Mouse (Mus musculus) embryo, embryonic 10.5 days (tissue): ENCODE results near the gene Pcgf2.
A peak's percentile ranks its signal among the peaks of the same experiment; 100 is the strongest.
"Not testable (repeated sequence)": the region's sequence is repeated elsewhere in the genome, so short reads cannot be mapped to it uniquely, and the experiment has no call there.

Experiments
- DNase-seq: peaks from one replicate; pipeline ENCODE4 v3.0.0-alpha.2; 2015; ENCODE audit warnings: low spot score

Pcgf2 gene

DNA sequence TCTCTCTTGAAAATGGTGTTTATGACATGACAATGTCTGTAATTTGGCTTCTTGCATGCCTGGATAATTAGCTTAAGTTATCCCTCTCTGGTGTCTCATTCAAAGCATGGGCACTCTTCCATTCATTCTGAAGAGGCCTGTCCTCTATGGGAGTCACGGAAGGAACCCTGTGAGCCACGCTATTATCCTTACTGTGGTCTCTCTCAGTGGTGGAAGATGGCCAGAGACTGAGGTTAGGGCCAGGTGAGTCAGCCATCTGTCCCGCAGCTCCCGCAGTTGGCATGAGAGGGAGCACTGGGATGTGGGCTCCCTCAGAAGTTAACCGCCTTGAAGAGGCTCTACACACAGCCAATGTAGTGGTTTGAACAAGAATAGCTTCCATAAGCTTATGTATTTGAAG, 50.0 kb downstream of the Pcgf2 start:
- no peak for DNase-seq

DNA sequence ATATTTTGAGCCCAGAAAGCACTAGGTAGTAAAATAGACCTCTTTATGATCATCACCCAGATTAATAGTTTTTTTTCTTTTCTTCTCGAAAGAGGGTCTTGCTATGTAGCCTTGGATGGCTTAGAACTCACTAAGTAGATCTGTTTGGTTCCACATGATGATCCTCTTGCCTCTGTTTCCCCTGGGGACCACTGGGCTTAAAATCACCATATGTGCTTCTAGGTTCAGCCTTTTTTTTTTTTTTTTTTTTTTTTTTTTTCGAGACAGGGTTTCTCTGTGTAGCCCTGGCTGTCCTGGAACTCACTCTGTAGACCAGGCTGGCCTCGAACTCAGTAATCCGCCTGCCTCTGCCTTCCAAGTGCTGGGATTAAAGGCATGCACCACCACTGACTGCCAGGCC, 51.8 kb downstream of the Pcgf2 start:
- DNase-seq, result not testable (repeated sequence)

DNA sequence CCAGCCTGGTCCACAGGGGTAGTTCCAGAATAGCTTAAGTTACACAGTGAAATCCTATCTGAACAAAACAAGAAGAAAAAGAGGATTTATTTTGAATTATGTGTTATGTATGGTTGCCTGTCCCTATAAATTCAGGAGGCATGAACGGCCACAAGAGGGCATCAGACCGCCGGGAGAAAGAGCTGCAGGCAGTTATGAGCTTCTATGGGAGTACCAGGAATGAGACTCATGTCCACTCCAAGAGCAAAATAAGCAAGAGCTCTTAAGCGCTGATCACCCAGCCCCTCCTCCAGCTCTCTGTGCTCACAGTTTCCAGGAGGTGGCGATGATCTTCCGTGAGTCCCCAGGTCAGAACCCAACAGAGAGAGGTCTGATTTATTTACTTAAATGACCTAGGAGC, 55.5 kb downstream of the Pcgf2 start:
- peak; percentile 82 for DNase-seq

DNA sequence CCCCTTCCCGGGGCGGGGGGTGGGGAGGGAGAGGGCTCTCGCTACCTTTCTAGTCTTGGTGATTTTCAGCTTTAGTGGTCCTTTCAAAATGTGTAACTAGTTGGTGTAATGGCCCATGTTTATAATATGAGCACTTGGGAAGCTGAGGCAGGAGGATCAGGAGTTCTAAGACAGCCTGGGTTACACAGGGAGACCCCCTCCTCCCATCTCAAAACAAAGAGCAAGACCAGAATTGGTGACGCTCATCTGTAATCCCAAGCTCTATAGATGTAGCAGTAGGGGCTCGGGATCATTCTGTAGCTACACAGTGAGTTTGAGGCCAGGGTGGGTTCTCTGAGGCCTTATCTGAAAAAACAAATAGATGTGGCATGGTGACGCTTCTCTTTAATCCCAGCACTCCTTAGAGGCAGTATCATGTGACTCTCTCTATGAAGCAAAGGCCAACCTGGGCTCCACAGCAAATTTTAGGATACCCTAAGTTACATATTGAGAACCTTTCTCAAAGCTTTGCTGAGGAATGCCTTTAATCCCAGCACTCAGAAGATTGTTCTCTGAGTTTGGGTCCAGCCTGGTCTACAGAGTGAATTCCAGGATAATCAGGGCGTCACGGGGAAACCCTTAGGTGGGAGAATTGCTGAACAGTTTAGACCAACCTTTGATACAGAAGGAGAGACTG, 56.8 kb downstream of the Pcgf2 start:
- DNase-seq, result no peak

DNA sequence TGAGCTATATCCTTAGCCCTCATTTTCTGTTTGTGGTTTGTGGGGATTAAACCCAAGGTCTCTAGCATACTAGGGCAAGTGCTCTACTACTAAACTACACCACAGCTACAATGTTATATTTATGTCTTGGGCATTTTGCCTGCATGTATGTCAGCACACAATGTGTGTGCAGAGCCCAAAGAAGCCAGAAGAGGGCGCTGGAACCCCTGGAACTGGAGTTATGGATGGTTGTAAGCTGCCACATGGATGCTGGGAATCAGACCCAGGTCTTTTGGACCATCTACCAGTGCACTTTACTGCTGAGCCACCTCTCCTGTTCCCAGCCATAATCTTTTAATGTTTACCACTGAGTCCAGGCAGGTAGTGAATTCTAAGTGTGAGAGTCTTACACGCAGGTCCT, 57.6 kb downstream of the Pcgf2 start:
- DNase-seq, result no peak

DNA sequence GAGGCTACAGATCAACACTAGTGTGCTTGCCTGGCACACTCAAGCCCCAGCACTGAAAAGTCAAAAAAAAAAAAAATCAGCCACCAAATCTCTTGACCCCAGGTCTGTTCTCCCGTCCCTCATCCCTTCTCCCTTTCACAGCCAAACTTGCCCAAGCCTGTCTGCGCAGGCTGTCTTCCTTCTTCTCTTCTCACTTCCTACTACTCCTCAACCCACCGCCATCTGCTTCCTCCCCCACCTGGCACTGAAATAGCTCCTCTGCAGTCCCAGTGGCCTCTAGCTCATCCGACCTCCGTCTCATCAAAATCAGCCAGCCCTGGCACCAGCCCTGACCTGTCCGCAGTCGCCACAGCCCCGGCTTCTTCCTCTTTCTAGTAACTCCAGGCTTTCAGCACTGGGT, 58.6 kb downstream of the Pcgf2 start:
- no peak for DNase-seq
